Mouse (Mus musculus) testis, postnatal 10 days (tissue): ENCODE results near the gene Trak2.
A peak's percentile ranks its signal among the peaks of the same experiment; 100 is the strongest.
"Not testable (repeated sequence)": the region's sequence is repeated elsewhere in the genome, so short reads cannot be mapped to it uniquely, and the experiment has no call there.

Source experiments
- DNase-seq: peaks from one replicate; pipeline ENCODE4 v3.0.0; 2021; ENCODE audit warnings: low spot score

The Trak2 gene

DNA sequence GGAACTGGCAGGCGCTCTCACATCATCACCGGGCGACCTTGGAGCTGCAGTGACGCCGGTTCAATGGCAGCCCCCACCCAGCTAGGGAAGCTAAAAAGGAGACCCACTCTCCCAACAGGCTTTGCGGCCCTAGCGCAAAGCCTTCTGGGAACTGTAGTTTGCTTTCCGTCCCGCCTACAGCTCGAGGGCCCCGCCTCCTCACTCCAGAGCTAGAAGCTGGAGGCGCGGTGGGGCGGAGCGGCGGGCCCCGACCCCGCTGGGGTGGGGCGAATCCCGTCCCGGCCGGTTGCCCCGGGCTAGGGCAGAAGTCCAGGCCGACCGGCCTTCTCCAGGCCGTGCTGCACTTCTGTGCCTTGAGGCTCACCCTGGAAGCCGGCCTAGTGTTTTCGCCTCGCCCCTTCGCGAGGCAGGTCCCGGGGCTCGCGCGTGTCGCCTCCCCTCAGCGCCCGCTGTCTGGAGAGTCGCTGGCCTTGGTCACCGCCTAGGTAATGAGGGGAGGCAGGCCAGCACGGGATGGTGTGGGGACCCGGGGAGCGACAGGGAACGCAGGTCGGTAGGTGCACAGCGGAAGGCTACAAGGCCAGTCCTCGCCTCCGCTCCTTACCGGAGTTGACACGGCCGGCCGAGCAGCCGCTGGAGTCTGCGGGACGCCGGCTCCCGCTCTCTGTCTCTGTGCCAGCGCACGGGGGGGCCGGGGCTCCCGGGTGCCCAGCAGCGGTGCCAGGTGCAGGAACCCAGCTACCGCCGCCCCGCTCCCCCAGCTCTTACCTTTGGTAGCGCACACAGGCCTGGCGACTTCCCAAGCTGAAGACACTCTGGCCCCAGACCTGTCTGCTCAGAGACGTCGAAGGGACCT lies at the start of gene Trak2, which contains the start of gene Stradb:
TSS of gene Trak2 (minus strand) at position 65 of the 856 bp plus-strand sequence.
TSS of gene Stradb (plus strand) at position 157 of the 856 bp plus-strand sequence.
- DNase-seq = peak; percentile 94

DNA sequence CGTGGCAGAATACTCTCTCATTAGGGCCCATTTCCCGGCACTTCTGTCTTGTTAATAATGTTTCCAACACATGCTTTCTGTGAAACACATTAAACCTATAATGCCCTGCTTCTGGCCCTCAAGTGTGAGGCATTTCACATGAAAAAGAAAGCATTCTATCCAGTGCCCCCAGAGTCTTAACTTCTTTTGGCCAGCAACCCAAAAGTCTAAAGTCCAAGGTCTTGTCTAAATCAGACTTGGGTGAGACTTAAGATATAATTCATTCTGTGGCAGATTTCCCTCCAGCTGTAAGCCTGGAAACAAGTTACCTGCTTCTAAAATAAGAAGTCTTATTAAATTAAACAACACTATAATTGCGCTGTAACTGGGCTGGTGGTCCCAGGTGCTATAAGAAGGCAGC lies 48.3 kb upstream of the Trak2 start:
- DNase-seq = no peak

DNA sequence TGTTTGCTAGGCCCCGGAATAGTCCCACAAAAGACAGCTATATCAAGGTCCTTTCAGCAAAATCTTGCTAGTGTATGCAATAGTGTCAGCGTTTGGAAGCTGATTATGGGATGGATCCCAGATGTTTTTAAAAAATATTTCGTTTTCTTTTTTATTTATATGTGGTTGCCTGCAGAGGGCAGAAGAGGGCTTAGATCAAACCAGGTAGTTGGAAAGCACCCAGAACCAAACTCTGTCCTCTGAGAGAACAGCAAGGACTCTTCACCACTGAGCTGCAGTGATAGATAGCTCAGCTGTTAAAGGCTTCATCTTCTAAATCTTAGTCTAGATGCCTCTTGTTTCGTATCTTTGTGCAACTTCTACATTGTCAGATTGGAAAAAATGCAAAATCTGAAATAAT lies 36.0 kb upstream of the Trak2 start:
- no peak for DNase-seq

DNA sequence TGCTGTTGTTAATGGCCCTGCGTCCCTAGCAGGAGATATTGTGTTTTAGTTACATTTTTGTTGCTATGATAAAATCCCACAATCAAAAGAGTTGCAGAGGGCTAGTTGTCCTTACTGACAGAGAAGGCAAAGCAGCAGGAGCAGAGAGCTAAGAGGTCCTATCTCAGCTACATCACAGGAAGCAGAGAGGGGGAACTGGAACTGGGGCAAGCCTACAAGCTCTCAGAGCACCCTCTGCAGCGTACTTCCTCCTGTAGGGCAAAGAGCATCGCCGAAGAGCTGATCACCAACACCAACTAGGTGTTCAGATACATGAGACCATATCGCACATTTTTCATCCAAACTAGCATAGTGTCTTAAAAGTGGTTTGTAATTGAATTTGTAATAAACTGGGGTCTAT lies 22.1 kb upstream of the Trak2 start:
- DNase-seq = no peak

DNA sequence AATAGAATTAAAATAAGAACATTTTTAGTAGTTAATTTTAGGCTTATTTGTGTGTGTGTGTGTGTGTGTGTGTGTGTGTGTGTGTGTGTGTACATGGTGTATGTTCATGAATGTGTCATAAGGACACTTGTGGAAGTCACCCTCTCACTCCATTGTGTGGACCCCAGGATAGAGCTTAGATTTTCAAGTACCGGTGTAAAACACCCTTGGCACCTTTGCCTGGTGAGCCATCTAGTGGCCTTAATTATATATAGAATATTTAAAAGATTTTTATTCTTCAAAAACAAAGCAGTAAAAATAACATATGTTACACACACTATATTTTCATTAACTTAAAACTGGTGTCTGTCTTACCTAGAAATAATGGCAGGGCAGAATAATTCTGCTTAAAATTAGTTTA lies 20.5 kb upstream of the Trak2 start:
- no peak for DNase-seq

DNA sequence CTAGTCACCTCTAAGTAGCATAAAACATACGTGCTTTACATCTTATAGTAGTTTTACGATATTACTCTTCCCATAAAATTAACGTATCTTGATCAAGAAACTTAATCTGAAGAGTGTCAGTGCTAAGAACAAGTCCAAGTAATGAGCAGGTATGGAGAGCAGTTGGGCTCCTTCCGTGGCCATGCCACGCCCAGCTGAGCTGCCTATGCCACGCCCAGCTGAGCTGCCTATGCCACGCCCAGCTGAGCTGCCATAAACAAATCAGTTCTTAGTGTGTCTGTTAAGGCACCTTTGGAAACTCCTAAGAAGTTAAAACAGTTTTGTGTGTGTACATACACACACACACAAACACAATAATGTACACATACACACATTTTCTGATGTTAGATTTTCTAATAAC lies 19.9 kb upstream of the Trak2 start:
- DNase-seq = no peak

DNA sequence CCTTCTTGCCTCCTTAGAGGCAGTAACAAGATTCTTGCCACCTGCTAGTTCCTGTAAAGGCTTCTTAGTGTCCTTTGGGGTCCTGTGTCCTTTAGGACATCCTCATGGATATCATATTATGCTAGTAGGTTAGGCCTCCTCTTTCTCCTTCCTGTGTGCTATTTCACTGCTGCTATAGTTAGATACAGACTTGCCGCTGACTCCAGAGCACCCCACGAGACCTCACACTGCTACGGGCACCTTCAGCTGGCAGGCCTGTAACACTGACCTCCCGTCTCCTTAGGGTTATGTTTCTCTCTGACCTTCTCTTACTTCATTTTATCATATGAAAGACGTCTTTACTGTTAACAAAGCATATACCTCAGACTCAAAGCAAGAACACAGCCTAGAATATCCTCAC lies 11.4 kb upstream of the Trak2 start:
- DNase-seq = no peak

DNA sequence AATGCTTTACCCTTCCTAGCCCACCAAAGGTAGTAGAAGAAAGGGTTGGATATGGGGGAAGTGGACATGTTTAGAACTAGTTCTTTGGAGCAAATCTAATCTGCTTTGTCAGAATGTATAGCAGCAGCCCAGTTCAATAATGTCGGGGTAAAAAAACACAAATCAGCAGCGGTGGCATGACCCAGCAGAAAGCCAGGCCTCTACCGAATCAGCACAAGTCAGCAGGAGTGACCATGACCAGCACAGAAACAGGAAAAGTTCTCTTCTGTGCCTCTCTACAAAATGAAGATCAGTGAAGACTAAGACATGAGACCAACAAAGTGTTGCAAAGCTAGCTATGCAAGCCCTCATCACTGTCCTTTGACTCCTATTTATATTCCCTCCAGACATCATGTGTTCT lies 9.0 kb upstream of the Trak2 start:
- no peak for DNase-seq

DNA sequence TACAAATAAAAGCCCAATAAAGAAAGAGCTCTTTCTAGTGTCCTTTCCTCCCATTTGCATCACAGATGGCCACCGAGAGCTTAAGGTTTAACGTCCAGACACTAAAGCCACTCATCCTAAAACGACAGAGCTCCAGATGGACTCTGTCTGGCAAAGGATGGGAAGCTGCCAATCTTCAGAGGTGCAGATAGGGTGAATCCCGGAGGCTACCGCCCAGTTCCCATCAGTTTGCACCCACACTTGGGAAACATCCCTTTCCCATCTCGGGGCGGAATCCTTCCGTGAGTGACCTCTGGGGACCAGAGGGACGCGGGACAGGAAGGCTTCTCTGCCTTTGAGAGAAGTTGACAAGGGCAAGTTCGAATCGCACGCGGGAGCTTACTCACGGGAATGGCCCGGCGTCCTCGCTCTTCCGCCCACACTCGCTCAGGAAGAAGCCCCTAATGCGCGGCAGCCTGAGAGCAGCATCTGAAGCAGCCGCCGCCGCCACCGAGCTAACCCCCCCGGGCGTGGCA lies 322 bp downstream of the Trak2 start:
- DNase-seq = no peak

DNA sequence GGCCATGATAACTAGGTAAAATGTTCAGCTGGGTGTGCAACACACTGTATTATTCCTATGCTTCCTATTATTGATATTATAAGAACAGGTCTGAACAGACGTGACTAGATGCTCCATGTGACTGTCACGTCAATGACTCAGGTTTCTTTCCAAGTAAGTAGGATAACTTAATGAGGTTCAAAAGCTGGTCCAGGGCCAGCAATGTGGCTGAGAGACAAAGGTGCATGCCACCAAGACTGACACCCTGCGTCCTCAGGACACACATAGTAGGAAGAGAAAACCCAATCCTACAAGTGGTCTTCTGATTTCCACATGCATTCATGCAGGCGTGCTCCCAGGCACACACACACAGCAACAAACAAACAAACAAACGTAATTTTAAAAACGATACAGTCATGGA lies 2.1 kb downstream of the Trak2 start:
- no peak for DNase-seq

DNA sequence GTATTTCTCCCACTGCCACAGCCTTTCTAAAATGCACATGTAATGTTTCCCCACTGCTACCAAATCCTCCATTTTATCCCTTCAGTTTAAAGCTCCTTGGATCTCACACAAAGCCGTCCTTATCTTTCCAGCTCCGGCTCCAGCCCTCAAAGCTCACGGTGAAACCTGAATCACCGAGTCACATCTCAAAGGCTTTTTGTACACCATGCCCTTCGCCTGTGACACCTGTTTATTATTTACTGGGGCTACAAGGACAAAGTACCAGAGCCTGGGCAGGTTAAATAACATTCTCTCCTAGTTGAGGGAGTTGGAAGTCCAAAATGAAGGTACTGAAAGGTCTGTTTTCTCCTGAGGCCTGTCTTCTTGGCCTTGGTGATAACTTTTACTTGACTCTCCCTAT lies 3.2 kb downstream of the Trak2 start:
- no peak for DNase-seq

DNA sequence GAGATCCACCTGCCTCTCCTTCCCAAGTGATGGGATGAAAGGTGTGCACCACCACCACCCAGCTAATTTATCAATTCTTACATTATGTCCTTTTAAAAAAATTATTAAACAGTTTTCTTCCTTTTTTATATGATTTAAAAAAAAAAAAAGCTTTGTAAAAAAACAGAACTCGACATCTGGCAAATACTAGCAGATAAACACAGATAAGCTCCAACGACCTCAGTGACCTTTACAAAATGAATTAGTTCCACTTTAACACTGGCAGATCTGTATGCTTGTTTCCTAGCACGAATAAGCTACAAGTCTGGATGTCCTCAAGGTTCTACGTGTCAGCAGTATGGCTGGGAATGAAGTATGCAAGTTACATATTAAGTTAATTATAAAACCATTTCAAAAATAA lies 5.7 kb downstream of the Trak2 start:
- no peak for DNase-seq

DNA sequence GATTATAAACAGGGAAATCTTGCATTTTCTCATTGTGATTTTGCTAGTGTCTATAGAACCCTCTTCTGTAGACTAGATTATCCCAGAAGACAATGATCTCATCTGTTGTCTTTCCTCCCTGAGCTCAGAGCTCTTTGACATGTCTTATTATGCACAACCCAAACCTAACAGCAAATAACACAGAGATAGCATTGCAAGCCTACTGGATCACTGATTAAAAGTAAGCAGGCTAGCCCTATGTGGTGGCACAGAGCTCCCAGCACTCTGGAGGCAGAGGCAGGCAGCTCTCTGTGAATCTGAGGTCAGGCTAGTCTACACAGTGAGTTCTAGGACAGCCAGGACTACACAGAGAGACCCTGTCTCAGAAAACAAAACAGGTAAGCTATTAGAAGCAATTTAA lies 10.4 kb downstream of the Trak2 start:
- DNase-seq = no peak

DNA sequence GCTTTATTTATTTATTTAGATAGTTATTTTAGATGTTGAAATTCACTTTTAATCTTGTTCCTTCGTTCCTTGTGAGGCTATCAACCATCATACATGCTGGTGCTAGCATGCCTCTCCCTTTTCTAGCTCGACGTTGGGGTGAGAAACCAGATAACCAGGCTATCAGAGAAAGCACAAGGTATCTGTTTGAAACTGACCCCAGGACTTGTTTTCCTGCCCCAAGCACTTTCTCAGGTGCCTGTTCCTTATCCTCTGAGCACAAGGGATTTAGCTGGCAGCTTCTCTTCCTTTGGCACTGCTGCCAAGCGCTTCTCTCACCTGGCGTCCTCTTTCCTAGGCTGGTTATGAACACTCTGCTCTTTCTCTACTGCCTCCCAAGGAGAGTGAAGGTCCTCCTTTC lies 10.8 kb downstream of the Trak2 start:
- no peak for DNase-seq

DNA sequence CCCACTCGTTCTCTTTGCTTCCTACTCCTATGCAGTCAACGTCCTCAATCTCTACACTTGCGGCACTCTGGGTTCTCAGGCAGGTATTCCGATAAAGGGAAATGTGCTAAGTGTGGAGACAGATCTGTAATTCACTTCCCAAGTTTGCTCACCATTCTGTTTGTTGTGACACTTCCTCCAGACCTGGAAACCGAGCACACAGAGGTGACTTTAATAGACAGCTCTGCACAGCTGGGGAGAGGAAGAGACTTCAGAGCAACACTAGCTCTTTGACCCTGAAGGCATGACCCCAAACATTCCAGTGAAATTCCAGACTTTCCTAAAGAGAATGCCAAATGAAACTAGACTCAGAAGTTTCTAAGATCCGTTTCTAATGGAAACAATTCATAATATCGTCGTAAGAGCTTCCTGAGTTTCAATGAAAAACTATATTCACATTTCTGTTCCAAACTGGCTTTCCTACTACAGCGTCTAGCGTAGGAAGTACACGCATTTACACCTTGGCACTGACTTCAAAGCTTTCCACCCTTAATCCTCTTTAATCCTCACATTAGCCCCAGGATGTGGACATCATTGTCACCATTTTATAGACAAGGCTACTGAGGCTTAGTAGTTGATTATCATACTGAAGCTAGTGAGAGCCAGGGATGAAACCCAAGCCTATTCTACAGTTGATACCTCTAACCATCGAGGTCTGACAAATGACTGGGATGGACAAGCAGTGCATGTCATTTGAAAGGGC lies 11.9 kb downstream of the Trak2 start:
- no peak for DNase-seq

DNA sequence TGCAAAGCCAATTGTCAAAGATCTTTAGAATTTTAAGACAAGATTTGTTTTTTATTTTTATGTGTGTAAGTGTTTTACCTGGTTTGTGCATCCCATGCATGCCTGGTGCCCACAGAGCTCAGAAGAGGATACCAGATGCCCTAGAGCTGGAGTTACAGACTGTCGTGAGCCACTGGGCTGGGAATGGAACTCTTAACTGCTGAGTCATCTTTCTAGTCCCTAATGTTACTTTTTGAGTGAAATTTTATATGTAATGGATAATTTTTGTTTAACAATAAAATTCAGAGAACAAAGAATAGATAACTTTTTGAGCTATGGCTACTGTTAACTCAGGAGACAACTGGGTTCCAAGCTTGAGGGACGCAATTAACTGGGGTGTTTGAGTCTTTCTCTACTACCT lies 13.5 kb downstream of the Trak2 start:
- no peak for DNase-seq

DNA sequence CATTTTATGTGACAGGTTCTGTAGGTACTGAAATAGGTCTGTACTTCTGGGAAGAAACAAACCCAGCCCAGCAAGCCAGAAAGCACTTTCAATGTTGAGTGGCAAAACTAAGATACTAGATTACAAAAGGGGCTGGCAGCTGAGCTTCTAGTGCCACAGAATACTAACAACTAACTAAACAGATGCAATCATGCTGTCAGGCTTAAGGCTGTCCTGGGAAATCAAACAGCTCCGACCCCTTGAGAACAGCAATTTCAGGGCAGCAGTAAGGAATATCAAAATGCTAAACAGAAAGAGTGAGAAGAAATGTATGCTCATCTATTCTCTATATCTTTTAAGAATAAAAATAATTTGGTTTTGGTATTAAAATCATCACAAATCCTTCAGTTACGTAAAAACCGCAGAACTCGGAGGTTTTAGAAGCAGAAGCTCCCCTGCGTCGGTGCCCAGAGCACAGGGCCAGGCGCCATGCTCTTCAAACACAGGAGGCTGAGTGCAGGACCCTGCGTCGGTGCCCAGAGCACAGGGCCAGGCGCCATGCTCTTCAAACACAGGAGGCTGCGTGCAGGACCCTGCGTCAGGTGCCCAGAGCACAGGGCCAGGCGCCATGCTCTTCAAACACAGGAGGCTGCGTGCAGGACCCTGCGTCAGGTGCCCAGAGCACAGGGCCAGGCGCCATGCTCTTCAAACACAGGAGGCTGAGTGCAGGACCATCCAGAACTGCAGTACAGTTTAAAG lies 14.3 kb downstream of the Trak2 start:
- not testable (repeated sequence) for DNase-seq

DNA sequence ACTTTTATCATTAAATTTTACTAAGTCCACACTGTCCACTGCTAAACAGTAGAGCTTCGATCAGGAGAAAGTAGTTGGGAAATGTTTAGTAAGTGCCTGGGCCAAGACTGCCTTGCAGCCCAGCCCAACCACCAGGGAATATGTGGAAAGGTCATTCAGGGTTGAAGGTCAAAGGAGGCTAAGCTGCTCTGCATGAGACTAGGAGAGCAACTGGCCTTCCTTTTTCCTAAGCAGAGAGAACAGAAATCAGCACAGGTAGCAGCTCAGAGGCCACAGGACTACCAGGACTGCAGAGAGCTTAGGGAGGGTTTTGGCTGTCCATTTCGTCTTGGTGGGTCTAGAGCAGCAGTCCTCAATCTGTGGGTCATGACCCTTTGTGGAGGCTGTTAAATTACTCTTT lies 15.3 kb downstream of the Trak2 start:
- DNase-seq = no peak

DNA sequence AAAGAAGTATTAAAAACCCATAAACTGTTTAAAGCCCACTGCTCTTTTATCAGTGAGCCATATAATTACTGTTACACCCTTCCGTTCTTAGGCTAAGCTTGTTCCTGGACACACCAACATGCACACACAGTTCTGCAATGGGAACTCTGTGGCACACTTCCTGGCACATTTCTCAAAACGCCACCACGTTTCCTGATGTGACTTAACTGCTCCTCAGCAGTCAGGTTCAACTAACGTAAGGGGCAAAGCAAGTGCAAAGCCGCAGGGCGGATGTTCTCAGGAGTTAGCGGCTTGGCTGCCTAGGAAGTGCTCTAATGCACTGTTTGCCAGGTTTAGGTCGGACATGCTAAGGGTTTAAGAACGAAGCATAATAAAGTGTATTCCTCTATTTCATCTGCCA lies 17.0 kb downstream of the Trak2 start:
- DNase-seq = no peak

DNA sequence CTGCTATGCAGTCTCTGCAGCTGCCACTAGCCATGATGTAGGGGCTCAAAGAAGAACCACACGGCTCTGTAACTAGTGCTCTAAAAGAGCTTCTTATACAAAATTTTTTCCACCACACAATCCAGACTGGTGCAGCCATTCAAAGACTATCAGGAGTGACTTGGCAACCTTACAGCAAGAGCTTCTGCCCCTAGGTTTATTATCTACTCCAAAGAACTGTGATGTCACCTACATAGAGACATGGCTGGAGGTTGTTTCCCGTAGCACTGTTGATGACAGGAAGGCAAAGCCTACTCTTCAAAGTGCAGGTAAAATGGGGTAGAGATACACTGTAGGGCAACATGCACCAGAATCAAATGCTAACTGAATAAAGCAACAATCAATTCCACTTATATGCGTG lies 17.5 kb downstream of the Trak2 start:
- no peak for DNase-seq

DNA sequence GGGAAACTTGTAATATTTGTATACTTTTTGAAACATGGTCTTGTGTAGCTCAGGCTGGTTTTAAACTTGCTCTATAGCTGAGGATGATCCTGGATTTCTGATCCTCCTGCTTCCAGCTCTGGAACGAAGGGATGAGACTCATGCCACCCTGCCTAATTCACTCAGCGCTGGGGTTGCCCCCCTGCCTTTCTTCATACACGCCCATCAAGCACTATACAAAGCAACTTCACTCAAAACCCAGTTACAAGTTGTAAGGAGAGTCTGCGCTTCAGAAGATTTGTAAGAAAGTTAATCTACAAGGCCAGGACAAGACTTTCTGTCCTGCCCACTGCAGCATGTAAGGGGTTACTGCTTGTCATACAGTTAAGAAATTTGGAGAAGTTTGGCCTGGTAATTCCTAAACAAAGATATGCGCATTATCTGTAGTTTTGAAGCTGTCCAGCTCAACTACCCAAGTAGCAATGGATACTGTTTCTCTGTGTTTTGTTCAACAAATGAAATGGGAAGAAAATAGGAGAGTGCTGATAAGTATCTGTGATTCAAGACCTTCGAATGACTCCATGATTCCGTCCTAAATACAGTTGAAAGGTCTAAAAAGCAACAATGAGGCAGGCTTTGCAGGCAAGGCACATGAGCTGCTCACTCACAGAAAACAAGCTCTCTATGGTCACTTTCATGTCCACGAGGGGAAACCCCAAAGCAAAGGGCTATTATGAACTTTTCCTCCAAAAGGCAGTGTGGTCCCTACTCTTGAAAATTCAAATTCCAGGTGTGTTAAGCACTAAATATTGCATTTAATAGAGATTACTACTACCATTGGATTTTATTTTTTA lies 18.4 kb downstream of the Trak2 start:
- DNase-seq = no peak
